Mouse (Mus musculus) bone marrow, adult 2 months (tissue): ENCODE data around the gene Bank1. TPM values are rescaled to one million over a fixed set of nuclear protein-coding genes. Genes with fewer than 3 reads are reported as not detected.

Experiments
- H3K27ac ChIP-seq: fragments of 200-500 bp; 2 replicates; pipeline ENCODE4 v1.5.1; 2012; ENCODE audit warnings: low read depth, mild to moderate bottlenecking, control low read depth, inconsistent platforms, low read length; ENCODE audit not compliant: control insufficient read depth, poor library complexity, insufficient read depth
- H3K4me1 ChIP-seq: fragments of 200-500 bp; 2 replicates; pipeline ENCODE4 v1.6.1; 2011; ENCODE audit warnings: low read length; ENCODE audit not compliant: control insufficient read depth, insufficient read depth
- H3K4me3 ChIP-seq: fragments of 200-500 bp; replicated peaks from 2 replicates; pipeline ENCODE3; 2011; ENCODE audit warnings: mild to moderate bottlenecking, low read depth, low read length, control low read depth; ENCODE audit not compliant: control insufficient read depth
- CTCF ChIP-seq: fragments of 200-500 bp; IDR thresholded peaks from 2 replicates; pipeline ENCODE4 v1.5.1; 2011; ENCODE audit warnings: low read length, control low read depth; ENCODE audit not compliant: control insufficient read depth, insufficient read depth
- POLR2A ChIP-seq: fragments of 200-500 bp; IDR thresholded peaks from 2 replicates; pipeline ENCODE4 v1.6.1; 2011; ENCODE audit warnings: low read depth, mild to moderate bottlenecking, control low read depth, low read length, borderline replicate concordance; ENCODE audit not compliant: control insufficient read depth
- WGBS: fragments of 180-500 bp; shearing (Covaris S2); methylation state at CpG from one replicate; pipeline ENCODE4 v1.1.7; 2018; 5-methylcytosine and 5-hydroxymethylcytosine counted together
- polyA plus RNA-seq: library from polyadenylated mRNA; stranded (reverse); fragments of >200 nt; gene quantifications from 2 replicates; pipeline ENCODE4 v1.2.4, GENCODE M21; 2011; ENCODE audit warnings: low replicate concordance; ENCODE audit not compliant: missing spikeins, insufficient read depth, insufficient read length

Bank1 gene
- polyA plus RNA-seq, 1 experiment: 15.2 TPM

DNA sequence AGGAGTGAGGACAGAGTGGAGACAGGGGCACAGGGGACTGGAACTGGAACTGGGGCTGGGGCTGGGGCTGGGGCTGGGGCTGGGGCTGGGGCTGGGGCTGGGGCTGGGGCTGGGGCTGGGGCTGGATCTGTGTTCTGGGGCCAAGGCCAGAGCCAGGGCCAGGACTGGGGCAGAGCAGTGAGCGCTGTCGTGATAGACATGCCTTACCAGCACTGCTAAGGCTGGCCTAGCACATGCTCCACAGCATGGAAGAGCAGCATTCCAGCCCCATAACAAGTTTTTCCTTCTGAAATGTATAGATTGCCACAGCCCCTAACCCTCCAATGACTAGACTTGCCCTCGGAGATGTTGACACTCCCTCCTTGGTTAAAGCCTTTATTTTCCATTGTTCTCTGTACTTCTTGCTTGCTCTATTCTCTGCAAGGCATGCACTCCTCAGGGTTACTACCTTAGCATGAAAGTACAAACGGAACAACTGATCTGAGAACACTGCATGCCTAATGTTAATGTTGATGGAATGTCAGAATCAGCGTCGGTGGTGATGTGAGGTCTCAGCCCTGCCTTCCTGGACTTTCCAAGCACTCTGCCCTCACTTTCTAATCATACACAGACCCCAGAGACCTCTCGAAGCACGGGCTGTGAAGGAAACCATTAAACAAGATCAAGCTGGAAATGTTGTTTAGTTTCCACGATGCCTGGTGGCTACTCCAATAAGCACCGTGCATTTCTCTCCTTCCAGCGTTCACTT lies 318.6 kb downstream of the Bank1 start:
- WGBS: 82% methylated on average over 11 of the region's 11 CpGs
- Histone ChIP-seq H3K27ac (no peak overlapping the region), H3K4me3 (no peak overlapping the region), H3K4me1 (no peaks in the 10 kb centered on the region)
- TF ChIP-seq POLR2A (no peak), CTCF (no peak)
